Mouse (Mus musculus) cerebellum, adult 9-11 months (tissue): ENCODE data around the gene Snrpc.
"Not testable (repeated sequence)": the region's sequence is repeated elsewhere in the genome, so short reads cannot be mapped to it uniquely, and the experiment has no call there.

Experiments used
- DNase-seq: peaks from one replicate; pipeline ENCODE4 v3.0.0; 2022

Snrpc gene

GRCm38 (mm10) chr17:27837850-27838249 lies at the start of gene Snrpc:
Gene Snrpc (plus strand): TSS chr17:27838150.
- not testable (repeated sequence) for DNase-seq

GRCm38 (mm10) chr17:27788456-27789172 lies 49.3 kb upstream of the Snrpc start:
- DNase-seq, result no peak

DNA sequence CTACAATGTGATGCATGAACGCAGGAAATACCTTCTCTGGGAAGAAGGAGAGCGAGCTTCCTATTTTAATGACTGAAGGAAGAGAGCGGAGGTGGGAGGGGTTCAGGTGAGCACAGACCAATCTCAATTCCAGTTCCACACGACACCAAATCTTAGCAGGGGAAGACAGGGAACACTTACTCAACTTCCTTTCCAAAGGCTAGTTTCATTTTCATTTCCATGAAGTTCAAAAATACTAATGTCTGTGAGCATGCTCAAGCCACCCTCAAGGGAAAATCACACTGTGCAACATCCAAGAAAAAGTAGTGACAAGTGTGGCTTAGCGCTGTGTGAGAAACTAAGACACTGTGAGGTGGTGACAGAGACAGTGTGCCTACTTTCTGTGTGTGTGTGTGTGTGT lies 47.9 kb upstream of the Snrpc start:
- no peak for DNase-seq

DNA sequence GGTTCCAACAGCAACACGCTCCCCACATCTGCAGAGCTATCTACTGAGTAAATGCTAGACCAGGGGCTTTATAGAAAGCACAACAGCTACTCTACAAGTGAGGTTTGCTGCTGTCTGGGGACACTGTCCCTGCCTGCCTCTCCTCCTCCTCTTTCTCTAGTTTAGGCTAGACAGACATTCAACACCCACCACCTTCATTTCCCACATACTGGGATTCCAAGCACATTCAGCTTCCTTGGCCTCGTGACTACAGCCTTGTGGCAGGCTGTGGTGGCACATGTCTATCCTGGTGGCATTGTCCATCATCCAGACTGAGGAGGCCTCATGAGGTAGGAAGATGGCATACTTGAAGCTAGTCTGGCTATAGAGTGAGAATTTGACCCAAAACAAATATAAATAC lies 47.0 kb upstream of the Snrpc start:
- no peak for DNase-seq

DNA sequence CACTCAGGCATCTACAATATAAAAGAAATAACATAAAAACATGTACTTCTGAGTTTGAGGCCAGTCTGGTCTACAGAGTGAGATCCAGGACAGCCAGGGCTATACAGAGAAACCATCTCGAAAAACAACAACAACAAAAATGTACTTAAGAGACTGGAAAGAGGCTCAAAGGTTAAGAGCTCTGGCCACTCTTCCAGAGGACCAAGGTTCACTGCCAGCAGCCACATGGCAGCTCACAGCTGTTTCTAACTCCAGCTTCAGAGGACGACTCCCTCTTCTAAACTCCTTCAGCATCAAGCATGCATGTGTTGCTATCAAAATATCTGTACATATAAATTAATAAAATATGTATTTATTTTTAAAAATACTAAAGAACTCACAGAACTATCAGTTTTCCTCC lies 46.4 kb upstream of the Snrpc start:
- DNase-seq, result no peak

GRCm38 (mm10) chr17:27792516-27792915 lies 45.4 kb upstream of the Snrpc start:
- DNase-seq, result no peak

DNA sequence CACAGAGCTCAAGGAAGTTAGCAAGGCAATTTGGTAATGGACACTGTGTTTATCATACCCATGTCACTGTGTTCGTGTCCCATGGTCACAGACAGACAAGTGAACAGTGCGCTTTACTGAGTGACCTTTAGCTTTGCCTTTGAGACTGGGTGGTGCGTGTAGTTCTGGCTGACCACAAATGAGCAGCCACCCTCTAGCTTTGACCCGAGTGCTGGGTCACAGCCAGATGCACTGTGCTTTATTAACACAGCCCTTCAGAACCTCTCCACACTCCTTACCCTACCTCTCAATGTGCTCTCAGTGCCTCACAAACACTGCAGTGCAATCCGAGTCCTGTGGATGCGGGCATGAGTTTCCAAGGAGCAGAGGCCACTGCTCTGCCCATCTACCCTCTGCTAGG lies 44.8 kb upstream of the Snrpc start:
- DNase-seq, result no peak

DNA sequence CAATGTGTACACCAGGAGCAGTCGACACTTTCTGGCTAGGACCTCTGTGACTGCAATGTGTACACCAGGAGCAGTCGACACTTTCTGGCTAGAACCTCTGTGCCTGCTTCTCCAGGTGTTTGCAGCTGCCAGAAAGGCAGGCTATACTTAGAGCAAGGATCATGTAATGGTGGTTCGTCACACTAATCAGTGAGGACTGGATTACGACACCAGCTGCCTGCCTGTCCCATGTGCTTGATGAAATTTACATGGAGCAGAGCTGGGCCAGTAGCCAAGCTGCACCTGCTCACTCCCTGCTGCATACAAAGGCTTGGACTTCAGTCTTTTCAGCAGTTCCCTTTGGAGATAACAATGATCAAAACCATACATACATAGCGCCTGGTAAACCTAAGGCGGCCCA lies 41.2 kb upstream of the Snrpc start:
- DNase-seq, result peak; percentile 74

GRCm38 (mm10) chr17:27797341-27797872 lies 40.5 kb upstream of the Snrpc start:
- peak; percentile 48 for DNase-seq

GRCm38 (mm10) chr17:27799771-27800584 lies 38.0 kb upstream of the Snrpc start:
- DNase-seq, result no peak

GRCm38 (mm10) chr17:27800710-27801648 lies 37.0 kb upstream of the Snrpc start:
- DNase-seq, result no peak

DNA sequence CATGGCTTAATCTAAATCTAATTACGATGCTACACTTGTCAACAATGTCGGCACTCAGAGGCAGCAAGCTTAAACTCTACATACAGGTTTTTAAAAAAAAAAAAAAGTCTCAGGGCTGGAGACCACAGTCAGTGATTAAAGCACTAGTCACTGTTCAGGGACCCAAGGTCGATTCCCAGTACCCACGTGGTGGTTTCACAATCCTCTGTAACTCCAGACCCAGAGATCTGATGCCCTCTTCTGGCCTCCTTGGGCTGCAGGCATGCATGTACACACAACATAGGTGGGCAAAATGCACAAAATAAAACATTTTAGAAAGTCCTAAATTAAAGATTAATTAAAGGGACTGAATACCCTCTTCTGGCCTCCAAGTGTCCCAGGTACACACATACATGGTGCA lies 34.2 kb upstream of the Snrpc start:
- DNase-seq, result no peak

GRCm38 (mm10) chr17:27804156-27804690 lies 33.7 kb upstream of the Snrpc start:
- DNase-seq, result no peak

DNA sequence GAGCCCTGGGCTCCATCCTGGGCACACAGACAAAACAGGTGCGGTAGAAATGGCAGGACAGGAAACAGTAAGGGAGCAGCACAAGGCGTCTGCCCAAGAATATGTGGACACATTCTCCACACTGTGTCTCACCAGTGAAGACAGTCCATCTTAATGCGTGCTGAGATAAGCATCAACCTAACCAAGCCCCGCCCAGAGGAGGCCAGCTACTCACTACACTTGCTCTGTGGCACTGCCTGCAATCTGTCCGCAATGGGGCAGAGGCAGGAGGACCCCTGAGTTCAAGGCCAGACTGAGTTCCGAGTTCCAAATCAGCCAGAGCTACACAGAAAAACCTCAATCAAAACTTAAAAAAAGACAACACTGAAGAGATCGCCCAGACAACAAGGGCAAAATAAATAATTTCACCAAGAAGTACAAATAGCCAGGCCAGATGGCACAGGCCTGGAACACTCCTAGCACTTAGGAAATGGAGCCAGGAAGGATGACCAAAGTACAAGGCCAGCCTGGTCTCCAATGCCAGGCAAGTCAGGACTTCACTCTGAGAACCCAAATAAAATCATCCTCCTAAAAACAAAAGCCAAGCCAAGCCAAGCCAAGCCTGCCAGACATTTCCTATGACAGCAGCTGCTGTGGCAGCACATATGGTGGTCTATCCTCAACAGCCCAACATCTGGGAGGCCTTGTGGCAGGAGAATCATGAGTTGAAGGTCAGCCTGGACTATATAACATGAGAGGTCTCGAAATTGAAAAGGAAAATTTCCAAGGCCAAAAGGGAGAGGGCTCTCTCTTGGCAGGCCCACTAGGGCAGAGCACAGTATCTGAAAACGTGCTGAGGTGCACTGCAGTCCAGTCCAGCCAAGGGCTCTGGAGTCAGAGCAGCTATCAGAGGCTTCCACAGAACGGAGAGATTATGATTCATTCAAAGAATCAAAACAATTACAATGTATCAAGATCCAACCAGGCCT lies 32.9 kb upstream of the Snrpc start:
- peak; percentile 75 for DNase-seq

- DNase-seq, result no peak
Observed at GRCm38 (mm10) chr17:27807542-27808078, 30.3 kb upstream of the Snrpc start.

DNA sequence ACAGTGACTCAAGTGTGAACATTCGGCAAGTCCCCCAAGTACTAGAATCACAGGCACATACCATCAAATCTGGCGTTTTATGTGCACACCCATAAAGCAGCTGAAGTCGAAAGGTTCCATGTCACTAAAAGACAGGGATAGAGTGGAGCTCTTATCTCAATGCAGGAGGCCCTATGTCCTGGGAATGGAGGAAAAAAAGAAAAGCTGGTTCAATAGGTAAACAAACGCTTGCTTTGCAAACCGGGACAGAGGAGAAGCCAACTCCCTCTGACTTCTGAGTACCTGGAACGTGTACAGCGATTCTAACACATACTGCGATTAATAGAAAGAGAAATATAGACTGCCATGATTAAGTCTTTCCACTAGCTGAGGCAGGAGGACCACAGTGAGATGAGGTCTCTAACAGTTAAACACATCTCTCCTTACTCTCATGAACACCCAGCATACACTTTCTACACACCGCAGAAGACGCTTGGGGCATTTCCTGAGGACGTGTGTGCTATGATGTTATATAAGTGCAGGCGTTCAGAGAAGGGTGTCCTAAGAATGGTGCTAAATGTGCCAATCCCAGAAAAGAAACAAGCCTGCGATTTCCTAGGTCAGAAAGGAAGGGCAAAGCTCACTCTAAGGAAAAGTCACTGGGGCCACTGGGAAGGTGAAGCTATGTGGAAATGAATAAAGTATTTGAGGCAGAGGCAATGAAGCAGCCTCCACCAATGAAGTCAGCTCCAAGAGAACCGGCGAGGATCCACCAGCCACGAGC lies 27.2 kb upstream of the Snrpc start:
- DNase-seq, result no peak

DNA sequence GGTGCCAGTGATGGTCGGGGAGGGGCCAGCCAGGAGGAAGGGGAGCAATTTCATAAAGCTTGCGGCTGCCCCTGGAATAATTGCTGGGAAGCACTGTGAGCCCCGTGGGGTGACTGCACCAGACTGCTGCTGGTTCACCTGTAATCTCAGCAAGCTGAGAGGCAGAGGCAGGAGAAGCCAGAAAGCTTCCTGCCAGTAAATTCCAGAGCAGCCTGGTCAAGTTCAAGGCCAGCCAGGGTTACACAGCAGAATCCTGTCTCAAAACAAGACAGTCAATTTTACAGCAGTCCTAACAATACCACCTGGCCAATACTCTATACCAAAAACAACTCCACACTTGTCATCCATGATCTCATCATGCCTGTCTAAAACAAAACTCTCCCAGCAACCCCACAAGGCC lies 26.0 kb upstream of the Snrpc start:
- no peak for DNase-seq

- no peak for DNase-seq
Observed at GRCm38 (mm10) chr17:27814606-27815005, 23.3 kb upstream of the Snrpc start.

- no peak for DNase-seq
Observed at GRCm38 (mm10) chr17:27819011-27819410, 18.9 kb upstream of the Snrpc start.

- DNase-seq, result peak; percentile 38
Observed at GRCm38 (mm10) chr17:27819521-27819970, 18.4 kb upstream of the Snrpc start.
